Mouse (Mus musculus) E14TG2a.4 (cell line): ENCODE measurements around the gene 4930524B15Rik.
"Not testable (repeated sequence)": the region's sequence is repeated elsewhere in the genome, so short reads cannot be mapped to it uniquely, and the experiment has no call there.

ENCODE experiments used
- H3K27me3 ChIP-seq: 2 replicates; pipeline ENCODE4 v1.6.1; 2014; ENCODE audit warnings: low read length, control low read depth; ENCODE audit not compliant: insufficient read depth
- H3K36me3 ChIP-seq: 2 replicates; pipeline ENCODE4 v1.6.1; 2014; ENCODE audit warnings: low read length, control low read depth; ENCODE audit not compliant: insufficient read depth
- H3K4me1 ChIP-seq: replicated peaks from 2 replicates; pipeline ENCODE4 v1.6.1; 2014; ENCODE audit warnings: low read depth, low read length, control low read depth
- H3K4me3 ChIP-seq: replicated peaks from 2 replicates; pipeline ENCODE4 v1.5.1; 2014; ENCODE audit warnings: mild to moderate bottlenecking, low read length
- H3K9me3 ChIP-seq: 2 replicates; pipeline ENCODE4 v1.6.1; 2014; ENCODE audit warnings: low read length, control low read depth
- CTCF ChIP-seq: conservative IDR thresholded peaks from 2 replicates; pipeline ENCODE4 v1.5.1; 2014; ENCODE audit warnings: low read length
- NANOG ChIP-seq: IDR thresholded peaks from 2 replicates; pipeline ENCODE4 v1.6.1; 2014; ENCODE audit warnings: borderline replicate concordance, low read length, mixed read lengths
- POU5F1 ChIP-seq: IDR thresholded peaks from 2 replicates; pipeline ENCODE4 v1.6.1; 2014; ENCODE audit warnings: low read length, borderline replicate concordance

The 4930524B15Rik gene

GRCm38 (mm10) chr11:31980089-31980488, 14.7 kb downstream of the 4930524B15Rik start:
- Histone ChIP-seq H3K36me3 (peaks cover 14% of the 10 kb centered on the region), H3K4me3 (0 out of 2 replicates have a peak overlapping the region, but pooled peaks have one; percentile 13), H3K9me3 (peaks cover 55% of the 10 kb centered on the region), H3K4me1 (peaks cover 21% of the 10 kb centered on the region)
- H3K27me3 ChIP-seq, result not testable (repeated sequence)
- peak; percentile 83 for TF ChIP-seq NANOG

DNA sequence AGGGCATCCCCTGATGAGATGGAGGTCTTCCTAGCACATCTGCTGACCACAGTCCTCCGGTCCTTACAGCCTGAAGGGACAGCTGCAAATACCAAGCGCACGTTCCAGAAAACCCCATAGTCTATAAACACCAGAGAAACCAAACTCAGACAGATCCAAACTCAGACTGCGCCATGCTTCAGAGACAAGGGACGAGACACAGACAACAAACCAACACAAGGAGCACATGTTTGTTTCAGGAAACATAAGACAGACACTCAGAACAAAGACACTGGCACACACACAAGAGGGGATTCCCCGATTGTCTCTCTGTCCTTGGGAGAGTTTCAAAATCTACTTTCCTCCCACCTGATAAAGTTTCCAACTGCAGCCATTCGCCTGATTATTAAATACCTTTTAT, 16.4 kb downstream of the 4930524B15Rik start:
- H3K27me3 ChIP-seq, result no peaks in the 10 kb centered on the region
- peaks cover 55% of the 10 kb centered on the region for H3K9me3 ChIP-seq
- H3K36me3 ChIP-seq, result peaks cover 14% of the 10 kb centered on the region
- H3K4me1 ChIP-seq, result peaks cover 27% of the 10 kb centered on the region
- H3K4me3 ChIP-seq, result peak overlapping the region; percentile 68
- TF ChIP-seq POU5F1, result no peak
- TF ChIP-seq CTCF, result no peak
- TF ChIP-seq NANOG, result no peak

- H3K4me3 ChIP-seq, result peak overlapping the region; percentile 68
- peaks cover 55% of the 10 kb centered on the region for H3K9me3 ChIP-seq
- not testable (repeated sequence) for H3K27me3 ChIP-seq
- peaks cover 14% of the 10 kb centered on the region for H3K36me3 ChIP-seq
- peaks cover 33% of the 10 kb centered on the region for H3K4me1 ChIP-seq
- TF ChIP-seq NANOG, result peak; percentile 51; the same call in 1 of the 2 replicates
Measured at GRCm38 (mm10) chr11:31982247-31982943, 17.0 kb downstream of the 4930524B15Rik start.

DNA sequence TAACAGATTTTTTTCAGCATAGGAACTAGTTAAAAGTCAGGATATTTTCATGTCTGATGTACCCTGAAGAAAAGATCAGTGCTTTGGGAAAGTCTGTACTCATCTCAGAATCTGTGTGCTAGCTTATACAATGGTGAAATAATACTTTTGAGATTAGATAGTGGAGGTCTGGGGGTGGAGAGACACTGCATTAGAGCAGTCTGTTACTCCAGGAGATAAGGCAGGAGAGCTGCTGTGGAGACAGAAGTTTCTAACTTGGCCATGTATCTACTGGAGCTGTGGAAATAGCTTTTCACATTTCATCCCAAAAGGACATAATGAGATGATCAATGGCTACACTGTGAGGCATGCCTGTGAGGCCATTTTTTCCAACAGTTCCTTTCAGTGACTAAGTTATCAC, 17.9 kb downstream of the 4930524B15Rik start:
- H3K27me3 ChIP-seq, result no peaks in the 10 kb centered on the region
- H3K36me3 ChIP-seq, result peaks cover 14% of the 10 kb centered on the region
- peaks cover 36% of the 10 kb centered on the region for H3K4me1 ChIP-seq
- TF ChIP-seq POU5F1 (no peak), CTCF (no peak), NANOG (no peak)
- H3K9me3 ChIP-seq, result peaks cover 53% of the 10 kb centered on the region
- no peak overlapping the region for H3K4me3 ChIP-seq

DNA sequence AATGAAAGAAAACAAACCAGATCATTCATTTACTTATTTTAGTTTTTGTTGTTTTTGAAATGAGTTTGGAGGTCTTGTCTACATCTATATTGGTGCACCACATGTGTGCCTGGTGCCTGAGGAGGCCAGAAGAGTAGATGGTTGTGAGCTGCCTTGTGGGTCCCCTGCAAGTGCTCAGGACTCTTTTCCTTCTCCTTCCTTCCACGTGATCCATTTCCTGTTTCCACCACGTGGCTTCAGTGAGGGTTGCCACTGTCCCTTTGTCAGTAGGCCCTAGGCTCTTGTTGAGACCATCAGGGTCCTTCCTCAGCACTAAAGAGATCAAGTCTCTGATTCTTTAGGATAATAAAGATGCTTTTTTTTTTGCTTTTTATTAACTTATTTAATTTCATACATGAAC, 19.4 kb downstream of the 4930524B15Rik start:
- no peak for TF ChIP-seq NANOG
- no peak for TF ChIP-seq CTCF
- no peak for TF ChIP-seq POU5F1

GRCm38 (mm10) chr11:31992535-31992934, 27.1 kb downstream of the 4930524B15Rik start:
- Histone ChIP-seq H3K36me3 (no peaks in the 10 kb centered on the region), H3K4me1 (peaks cover 17% of the 10 kb centered on the region), H3K27me3 (no peaks in the 10 kb centered on the region), H3K4me3 (no peak overlapping the region), H3K9me3 (no peaks in the 10 kb centered on the region)
- TF ChIP-seq POU5F1 (no peak), NANOG (no peak), CTCF (no peak)

More for the DNA sequence above, 19.4 kb downstream of the 4930524B15Rik start:
- Histone ChIP-seq H3K27me3 (no peaks in the 10 kb centered on the region), H3K9me3 (peaks cover 41% of the 10 kb centered on the region), H3K4me1 (peaks cover 43% of the 10 kb centered on the region), H3K36me3 (0 out of 2 replicates have a peak, but pooled peaks cover 14% of the 10 kb centered on the region), H3K4me3 (no peak overlapping the region)

- TF ChIP-seq POU5F1, result no peak
- no peak for TF ChIP-seq CTCF
- TF ChIP-seq NANOG, result no peak
- H3K9me3 ChIP-seq, result no peaks in the 10 kb centered on the region
Measured at GRCm38 (mm10) chr11:31999716-32000115, 34.3 kb downstream of the 4930524B15Rik start.

GRCm38 (mm10) chr11:32000281-32000680, 34.9 kb downstream of the 4930524B15Rik start, which contains the start of gene Nsg2:
Gene Nsg2, plus strand, starts transcription at chr11:32000463.
- 0 out of 2 replicates have a peak, but pooled peaks cover 3% of the 10 kb centered on the region for H3K27me3 ChIP-seq
- H3K36me3 ChIP-seq, result no peaks in the 10 kb centered on the region
- TF ChIP-seq NANOG, result no peak
- TF ChIP-seq CTCF, result no peak
- no peak for TF ChIP-seq POU5F1
- peak within 1 kb of the TSS; percentile 43; the same call in 1 of the 2 replicates for H3K4me3 ChIP-seq
- H3K4me1 ChIP-seq, result peaks cover 54% of the 10 kb centered on the region
- H3K9me3 ChIP-seq, result no peaks in the 10 kb centered on the region

More at GRCm38 (mm10) chr11:31999716-32000115, 34.3 kb downstream of the 4930524B15Rik start:
- peaks cover 54% of the 10 kb centered on the region for H3K4me1 ChIP-seq
- no peaks in the 10 kb centered on the region for H3K36me3 ChIP-seq
- H3K4me3 ChIP-seq, result no peak overlapping the region
- H3K27me3 ChIP-seq, result 0 out of 2 replicates have a peak, but pooled peaks cover 3% of the 10 kb centered on the region
